Mouse (Mus musculus): ENCODE data around the gene Itga7. TPM values are rescaled to one million over a fixed set of nuclear protein-coding genes. Genes with fewer than 3 reads are reported as not detected.
A peak's percentile ranks its signal among the peaks of the same experiment; 100 is the strongest.

The Itga7 gene
- polyA plus RNA-seq (2012; rRNA removed): 24.3 and 24.9 TPM in 2 replicates

GRCm38 (mm10) chr10:128933574-128933973 is at the start of gene Itga7:
Itga7 (plus strand) TSS chr10:128933818.
- Histone ChIP-seq H3K27ac (ENCODE audit: insufficient read depth, low read length) (no peak within 1 kb of the TSS), H3K4me3 (ENCODE audit: insufficient read depth, low read length) (peak within 1 kb of the TSS; percentile 32), H3K4me1 (ENCODE audit: control insufficient read depth, insufficient read depth, low read length) (no peaks in the 10 kb centered on the region)
- TF ChIP-seq POLR2A (IDR thresholded peaks at IDR 0.05; ENCODE audit: extremely low read depth, insufficient read depth, low read length): 0 out of 2 replicates have a peak, but pooled peaks have one; percentile 19
- no peak for TF ChIP-seq CTCF (IDR thresholded peaks at IDR 0.05; ENCODE audit: extremely low read depth, insufficient read depth, low read length)

- TF ChIP-seq CTCF (IDR thresholded peaks at IDR 0.05; ENCODE audit: extremely low read depth, insufficient read depth, low read length) (no peak), POLR2A (IDR thresholded peaks at IDR 0.05; ENCODE audit: extremely low read depth, insufficient read depth, low read length) (no peak)
- Histone ChIP-seq H3K4me3 (ENCODE audit: insufficient read depth, low read length) (no peak overlapping the region; the same call in none of the 2 replicates), H3K27ac (ENCODE audit: insufficient read depth, low read length) (no peak overlapping the region), H3K4me1 (ENCODE audit: control insufficient read depth, insufficient read depth, low read length) (no peaks in the 10 kb centered on the region)
These were observed 44.4 kb upstream of the Itga7 start for GRCm38 (mm10) chr10:128888941-128889827.

- Histone ChIP-seq H3K4me3 (ENCODE audit: insufficient read depth, low read length) (no peak overlapping the region; the same call in 1 of the 2 replicates), H3K27ac (ENCODE audit: insufficient read depth, low read length) (no peak overlapping the region), H3K4me1 (ENCODE audit: control insufficient read depth, insufficient read depth, low read length) (no peaks in the 10 kb centered on the region)
- no peak for TF ChIP-seq POLR2A (IDR thresholded peaks at IDR 0.05; ENCODE audit: extremely low read depth, insufficient read depth, low read length)
- no peak for TF ChIP-seq CTCF (IDR thresholded peaks at IDR 0.05; ENCODE audit: extremely low read depth, insufficient read depth, low read length)
These were observed 43.8 kb upstream of the Itga7 start for GRCm38 (mm10) chr10:128889846-128890245.

GRCm38 (mm10) chr10:128890383-128891295 is 43.0 kb upstream of the Itga7 start:
- no peak overlapping the region for H3K27ac ChIP-seq (ENCODE audit: insufficient read depth, low read length)
- TF ChIP-seq CTCF (IDR thresholded peaks at IDR 0.05; ENCODE audit: extremely low read depth, insufficient read depth, low read length) (no peak), POLR2A (IDR thresholded peaks at IDR 0.05; ENCODE audit: extremely low read depth, insufficient read depth, low read length) (no peak)
- no peaks in the 10 kb centered on the region for H3K4me1 ChIP-seq (ENCODE audit: control insufficient read depth, insufficient read depth, low read length)
- peak overlapping the region; percentile 65 for H3K4me3 ChIP-seq (ENCODE audit: insufficient read depth, low read length)

- TF ChIP-seq POLR2A (IDR thresholded peaks at IDR 0.05; ENCODE audit: extremely low read depth, insufficient read depth, low read length): no peak
- TF ChIP-seq CTCF (IDR thresholded peaks at IDR 0.05; ENCODE audit: extremely low read depth, insufficient read depth, low read length): no peak
- Histone ChIP-seq H3K4me1 (ENCODE audit: control insufficient read depth, insufficient read depth, low read length) (no peaks in the 10 kb centered on the region), H3K4me3 (ENCODE audit: insufficient read depth, low read length) (peak within 1 kb of the TSS; percentile 65), H3K27ac (ENCODE audit: insufficient read depth, low read length) (no peak within 1 kb of the TSS)
These were observed 42.1 kb upstream of the Itga7 start, which contains the start of gene Gdf11 for GRCm38 (mm10) chr10:128891296-128892094. Gdf11 (minus strand) TSS chr10:128891718.

GRCm38 (mm10) chr10:128892246-128892645 is 41.4 kb upstream of the Itga7 start:
- no peak overlapping the region for H3K27ac ChIP-seq (ENCODE audit: insufficient read depth, low read length)
- TF ChIP-seq CTCF (IDR thresholded peaks at IDR 0.05; ENCODE audit: extremely low read depth, insufficient read depth, low read length) (no peak), POLR2A (IDR thresholded peaks at IDR 0.05; ENCODE audit: extremely low read depth, insufficient read depth, low read length) (no peak)
- no peaks in the 10 kb centered on the region for H3K4me1 ChIP-seq (ENCODE audit: control insufficient read depth, insufficient read depth, low read length)

GRCm38 (mm10) chr10:128895437-128895836 is 38.2 kb upstream of the Itga7 start:
- H3K4me1 ChIP-seq (ENCODE audit: control insufficient read depth, insufficient read depth, low read length): no peaks in the 10 kb centered on the region
- TF ChIP-seq POLR2A (IDR thresholded peaks at IDR 0.05; ENCODE audit: extremely low read depth, insufficient read depth, low read length) (no peak), CTCF (IDR thresholded peaks at IDR 0.05; ENCODE audit: extremely low read depth, insufficient read depth, low read length) (peak; percentile 62; the same call in 1 of the 2 replicates)
- H3K4me3 ChIP-seq (ENCODE audit: insufficient read depth, low read length): no peak overlapping the region
- no peak overlapping the region for H3K27ac ChIP-seq (ENCODE audit: insufficient read depth, low read length)

More at GRCm38 (mm10) chr10:128892246-128892645, 41.4 kb upstream of the Itga7 start:
- peak overlapping the region; percentile 65 for H3K4me3 ChIP-seq (ENCODE audit: insufficient read depth, low read length)

- TF ChIP-seq CTCF (IDR thresholded peaks at IDR 0.05; ENCODE audit: extremely low read depth, insufficient read depth, low read length) (no peak), POLR2A (IDR thresholded peaks at IDR 0.05; ENCODE audit: extremely low read depth, insufficient read depth, low read length) (no peak)
- no peak overlapping the region for H3K27ac ChIP-seq (ENCODE audit: insufficient read depth, low read length)
- H3K4me1 ChIP-seq (ENCODE audit: control insufficient read depth, insufficient read depth, low read length): no peaks in the 10 kb centered on the region
- H3K4me3 ChIP-seq (ENCODE audit: insufficient read depth, low read length): no peak overlapping the region
These were observed 37.5 kb upstream of the Itga7 start for GRCm38 (mm10) chr10:128895952-128896693.

Data from cortical plate, adult 2 months (tissue).